Mouse (Mus musculus) MEL (cell line): ENCODE results near the gene Nek2. TPM values are rescaled to one million over a fixed set of nuclear protein-coding genes. Genes with fewer than 3 reads are reported as not detected.

Experiments used
- DNase-seq: peaks from one replicate; pipeline ENCODE4 v3.0.0; 2011; ENCODE audit warnings: low read depth, low spot score
- H3K27ac ChIP-seq: 2 replicates; pipeline ENCODE4 v1.5.1; 2012; ENCODE audit warnings: low read depth, mild to moderate bottlenecking, control low read depth, low read length, moderate library complexity; ENCODE audit not compliant: control insufficient read depth
- H3K27me3 ChIP-seq, 2 experiments: fragments of 150-350 bp in 1 of 2; sonication (generic) in 1 of 2; 2 replicates each; pipeline ENCODE4 v1.6.1; 2012; ENCODE audit warnings: low read length in 2 of 2, mild to moderate bottlenecking in 2 of 2, improper control_type of control experiment in 1 of 2, moderate library complexity in 1 of 2; ENCODE audit not compliant: insufficient read depth in 2 of 2, control insufficient read depth in 1 of 2
- H3K36me3 ChIP-seq, 2 experiments: 2 replicates each; pipeline ENCODE4 v1.6.1; 2012 to 2014; ENCODE audit warnings: low read length in 2 of 2, improper control_type of control experiment in 1 of 2, inconsistent platforms in 1 of 2, mild to moderate bottlenecking in 1 of 2; ENCODE audit not compliant: insufficient read depth in 2 of 2, control insufficient read depth in 1 of 2
- H3K4me1 ChIP-seq, 2 experiments: fragments of 150-350 bp in 1 of 2; sonication (generic) in 1 of 2; 2 replicates each; pipeline ENCODE4 v1.6.1; 2012; ENCODE audit warnings: low read length in 2 of 2, improper control_type of control experiment in 1 of 2, mild to moderate bottlenecking in 1 of 2; ENCODE audit not compliant: insufficient read depth in 2 of 2, control insufficient read depth in 1 of 2
- H3K4me3 ChIP-seq, 2 experiments: fragments of 150-350 bp in 1 of 2; sonication (generic) in 1 of 2; 2 replicates each; pipeline ENCODE4 v1.5.1; 2012; ENCODE audit warnings: low read depth in 2 of 2, low read length in 2 of 2, mild to moderate bottlenecking in 2 of 2, moderate library complexity in 2 of 2, control low read depth in 1 of 2, improper control_type of control experiment in 1 of 2; ENCODE audit not compliant: control insufficient read depth in 1 of 2, insufficient read depth in 1 of 2
- H3K79me2 ChIP-seq: 2 replicates; pipeline ENCODE4 v1.6.1; 2012; ENCODE audit warnings: mild to moderate bottlenecking, low read length, moderate library complexity; ENCODE audit not compliant: control insufficient read depth, poor library complexity, insufficient read depth
- H3K9ac ChIP-seq: 2 replicates; pipeline ENCODE4 v1.6.1; 2012; ENCODE audit warnings: low read depth, mild to moderate bottlenecking, control low read depth, low read length, moderate library complexity; ENCODE audit not compliant: control insufficient read depth, poor library complexity, severe bottlenecking
- H3K9me3 ChIP-seq: fragments of 150-350 bp; sonication (generic); replicated peaks from 2 replicates; pipeline ENCODE4 v1.6.1; 2012; ENCODE audit warnings: mild to moderate bottlenecking, low read length, improper control_type of control experiment, moderate library complexity; ENCODE audit not compliant: insufficient read depth
- BHLHE40 ChIP-seq: IDR thresholded peaks from 2 replicates; pipeline ENCODE4 v1.6.1; 2012; ENCODE audit warnings: low read depth, mild to moderate bottlenecking, inconsistent platforms, low read length, improper control_type of control experiment, borderline replicate concordance
- CHD1 ChIP-seq: IDR thresholded peaks from 2 replicates; pipeline ENCODE4 v1.6.1; 2012; ENCODE audit warnings: low read depth, mild to moderate bottlenecking, inconsistent platforms, low read length, improper control_type of control experiment
- CHD2 ChIP-seq: IDR thresholded peaks from 2 replicates; pipeline ENCODE4 v1.6.1; 2011; ENCODE audit warnings: low read length, improper control_type of control experiment
- CTCF ChIP-seq, 3 experiments: IDR thresholded peaks in 2 of 3; conservative IDR thresholded peaks in 1 of 3; 2 replicates each; pipeline ENCODE4 v1.5.1; 2011 to 2012; ENCODE audit warnings: low read length in 3 of 3, low read depth in 2 of 3, mild to moderate bottlenecking in 2 of 3, improper control_type of control experiment in 1 of 3, inconsistent platforms in 1 of 3, mixed read lengths in 1 of 3, moderate library complexity in 1 of 3; ENCODE audit not compliant: control insufficient read depth in 1 of 3, insufficient read depth in 1 of 3, poor library complexity in 1 of 3, severe bottlenecking in 1 of 3
- E2F4 ChIP-seq: IDR thresholded peaks from 2 replicates; pipeline ENCODE4 v1.6.1; 2011; ENCODE audit warnings: low read depth, low read length, improper control_type of control experiment, borderline replicate concordance
- ELF1 ChIP-seq: IDR thresholded peaks from 2 replicates; pipeline ENCODE4 v1.6.1; 2014; ENCODE audit warnings: low read depth, mild to moderate bottlenecking, inconsistent platforms, low read length, improper control_type of control experiment, moderate library complexity
- EP300 ChIP-seq, 2 experiments: IDR thresholded peaks; 2 replicates each; pipeline ENCODE4 v1.6.1; 2011; ENCODE audit warnings: improper control_type of control experiment in 2 of 2, low read length in 2 of 2, low read depth in 1 of 2, mild to moderate bottlenecking in 1 of 2
- ETS1 ChIP-seq: IDR thresholded peaks from 2 replicates; pipeline ENCODE4 v1.6.1; 2012; ENCODE audit warnings: low read depth, mild to moderate bottlenecking, inconsistent platforms, low read length, improper control_type of control experiment, moderate library complexity
- GABPA ChIP-seq: IDR thresholded peaks from 2 replicates; pipeline ENCODE4 v1.6.1; 2012; ENCODE audit warnings: low read depth, mild to moderate bottlenecking, inconsistent platforms, low read length, improper control_type of control experiment, moderate library complexity
- GATA1 ChIP-seq: IDR thresholded peaks from 2 replicates; pipeline ENCODE4 v1.6.1; 2011; ENCODE audit warnings: low read depth, low read length, improper control_type of control experiment
- KAT2A ChIP-seq: conservative IDR thresholded peaks from 2 replicates; pipeline ENCODE4 v1.6.1; 2012; ENCODE audit warnings: low read depth, low read length, improper control_type of control experiment, inconsistent platforms
- MAFK ChIP-seq: IDR thresholded peaks from 2 replicates; pipeline ENCODE4 v1.6.1; 2011; ENCODE audit warnings: low read depth, mild to moderate bottlenecking, low read length, improper control_type of control experiment, borderline replicate concordance
- MAX ChIP-seq: IDR thresholded peaks from 2 replicates; pipeline ENCODE4 v1.6.1; 2011; ENCODE audit warnings: low read length, improper control_type of control experiment
- MEF2A ChIP-seq: IDR thresholded peaks from 2 replicates; pipeline ENCODE4 v1.6.1; 2014; ENCODE audit warnings: low read depth, mild to moderate bottlenecking, inconsistent platforms, low read length, improper control_type of control experiment; ENCODE audit not compliant: poor library complexity, insufficient replicate concordance, severe bottlenecking; ENCODE audit errors: extremely low read depth
- MXI1 ChIP-seq: IDR thresholded peaks from 2 replicates; pipeline ENCODE4 v1.6.1; 2011; ENCODE audit warnings: mild to moderate bottlenecking, low read depth, low read length, improper control_type of control experiment
- MYB ChIP-seq: IDR thresholded peaks from 2 replicates; pipeline ENCODE4 v1.6.1; 2011; ENCODE audit warnings: mild to moderate bottlenecking, low read depth, low read length, improper control_type of control experiment
- MYC ChIP-seq: IDR thresholded peaks from 2 replicates; pipeline ENCODE4 v1.6.1; 2011; ENCODE audit warnings: low read depth, mild to moderate bottlenecking, low read length, improper control_type of control experiment, moderate library complexity
- POLR2AphosphoS2 ChIP-seq: IDR thresholded peaks from 2 replicates; pipeline ENCODE4 v1.6.1; 2011; ENCODE audit warnings: low read length, improper control_type of control experiment
- POLR2AphosphoS5 ChIP-seq: IDR thresholded peaks from 2 replicates; pipeline ENCODE4 v1.6.1; 2012; ENCODE audit warnings: low read depth, borderline replicate concordance, mild to moderate bottlenecking, inconsistent platforms, low read length, moderate library complexity, mixed read lengths
- RAD21 ChIP-seq: IDR thresholded peaks from 2 replicates; pipeline ENCODE4 v1.6.1; 2011; ENCODE audit warnings: mild to moderate bottlenecking, low read depth, low read length, improper control_type of control experiment
- RCOR1 ChIP-seq: IDR thresholded peaks from 2 replicates; pipeline ENCODE4 v1.6.1; 2012; ENCODE audit warnings: low read depth, mild to moderate bottlenecking, inconsistent platforms, low read length, improper control_type of control experiment
- SIN3A ChIP-seq: IDR thresholded peaks from 2 replicates; pipeline ENCODE4 v1.6.1; 2012; ENCODE audit warnings: low read length, improper control_type of control experiment, inconsistent platforms
- TAL1 ChIP-seq: IDR thresholded peaks from 2 replicates; pipeline ENCODE4 v1.6.1; 2012; ENCODE audit warnings: mild to moderate bottlenecking, inconsistent platforms, low read length, moderate library complexity, mixed read lengths
- TBP ChIP-seq: IDR thresholded peaks from 2 replicates; pipeline ENCODE4 v1.8.0; 2011; ENCODE audit warnings: low read depth, low read length, improper control_type of control experiment
- TCF12 ChIP-seq: IDR thresholded peaks from 2 replicates; pipeline ENCODE4 v1.6.1; 2014; ENCODE audit warnings: low read depth, mild to moderate bottlenecking, inconsistent platforms, low read length, improper control_type of control experiment, moderate library complexity
- USF1 ChIP-seq: IDR thresholded peaks from 2 replicates; pipeline ENCODE4 v1.6.1; 2014; ENCODE audit warnings: low read depth, mild to moderate bottlenecking, inconsistent platforms, low read length, improper control_type of control experiment, moderate library complexity
- USF2 ChIP-seq, 2 experiments: IDR thresholded peaks; 2 replicates each; pipeline ENCODE4 v1.6.1; 2011 to 2012; ENCODE audit warnings: improper control_type of control experiment in 2 of 2, low read length in 2 of 2, borderline replicate concordance in 1 of 2, inconsistent platforms in 1 of 2, low read depth in 1 of 2, mild to moderate bottlenecking in 1 of 2; ENCODE audit not compliant: insufficient read depth in 1 of 2
- ZC3H11A ChIP-seq: IDR thresholded peaks from 2 replicates; pipeline ENCODE4 v1.6.1; 2012; ENCODE audit warnings: low read depth, mild to moderate bottlenecking, inconsistent platforms, low read length, improper control_type of control experiment
- ZKSCAN1 ChIP-seq: IDR thresholded peaks from 2 replicates; pipeline ENCODE4 v1.6.1; 2012; ENCODE audit warnings: low read depth, mild to moderate bottlenecking, inconsistent platforms, low read length, improper control_type of control experiment, moderate library complexity
- ZMIZ1 ChIP-seq: IDR thresholded peaks from 2 replicates; pipeline ENCODE4 v1.6.1; 2012; ENCODE audit warnings: low read depth, mild to moderate bottlenecking, inconsistent platforms, low read length, improper control_type of control experiment, moderate library complexity
- ZNF384 ChIP-seq: IDR thresholded peaks from 2 replicates; pipeline ENCODE4 v1.6.1; 2012; ENCODE audit warnings: low read depth, mild to moderate bottlenecking, inconsistent platforms, low read length, improper control_type of control experiment
- polyA plus RNA-seq, 2 experiments: library from polyadenylated mRNA; stranded (reverse) in 1 of 2; unstranded in 1 of 2; fragments of >175 nt in 1 of 2; fragments of >200 nt in 1 of 2; gene quantifications; 2 replicates each; pipeline versions ENCODE4 v1.2.1 to v1.2.4; 2012; ENCODE audit warnings: low replicate concordance in 2 of 2, low read depth in 1 of 2; ENCODE audit not compliant: insufficient read length in 2 of 2, insufficient read depth in 1 of 2, missing spikeins in 1 of 2
- total RNA-seq: library from RNA; depleted of rRNA; stranded (reverse); fragments of 300-350 nt; gene quantifications from 2 replicates; pipeline ENCODE4 v1.2.3, GENCODE M21; 2012

Nek2 gene
- total and polyA plus RNA-seq, 3 experiments, result 34.9 to 56.5 TPM; not detected in 1

DNA sequence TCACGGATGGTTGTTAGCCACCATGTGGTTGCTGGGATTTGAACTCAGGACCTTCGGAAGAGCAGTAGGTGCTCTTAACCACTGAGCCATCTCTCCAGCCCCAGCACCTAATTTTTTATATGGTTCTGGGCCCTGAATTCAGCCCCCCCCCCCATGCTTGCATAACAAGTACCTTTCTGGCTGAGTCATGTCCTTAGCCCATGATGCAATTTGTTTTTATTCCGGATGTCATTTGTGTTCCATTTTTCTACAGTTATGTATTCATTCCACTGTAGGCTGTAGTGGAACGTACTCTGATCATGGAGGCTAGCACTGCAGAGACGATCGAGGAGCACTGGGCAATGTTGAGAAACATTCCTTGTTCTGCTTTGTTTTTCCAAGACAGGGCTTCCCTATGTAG, 12.2 kb downstream of the Nek2 start:
- no peaks in the 10 kb centered on the region for H3K4me1 ChIP-seq
- H3K9ac ChIP-seq, result no peak overlapping the region
- H3K4me3 ChIP-seq, result no peak overlapping the region
- H3K9me3 ChIP-seq, result no peaks in the 10 kb centered on the region
- no peaks in the 10 kb centered on the region for H3K27me3 ChIP-seq
- no peak overlapping the region for H3K27ac ChIP-seq
- H3K36me3 ChIP-seq, result peaks cover 0 to 7% of the 10 kb centered on the region in 2 experiments; a peak in 2 of 4 replicates
- no peaks in the 10 kb centered on the region for H3K79me2 ChIP-seq
- DNase-seq, result no peak
- TF ChIP-seq MEF2A (no peak), ZKSCAN1 (no peak), POLR2AphosphoS2 (no peak), MAFK (no peak), SIN3A (no peak), TBP (no peak), USF1 (no peak), ETS1 (no peak), KAT2A (no peak), GATA1 (no peak), MYC (no peak), ELF1 (no peak)

GRCm38 (mm10) chr1:191834825-191835224, 13.6 kb downstream of the Nek2 start:
- Histone ChIP-seq H3K9ac (no peak overlapping the region), H3K4me3 (no peak overlapping the region), H3K36me3 (peaks cover 0 to 5% of the 10 kb centered on the region in 2 experiments; a peak in 2 of 4 replicates), H3K4me1 (no peaks in the 10 kb centered on the region), H3K27me3 (no peaks in the 10 kb centered on the region), H3K79me2 (no peaks in the 10 kb centered on the region), H3K9me3 (no peaks in the 10 kb centered on the region), H3K27ac (no peak overlapping the region)
- peak; percentile 79 for DNase-seq
- no peak for TF ChIP-seq EP300 (IDR thresholded peaks at IDR 0.05; ENCODE audit: low read depth in 1 of 2, low read length in 2 of 2)
- TF ChIP-seq TCF12, result no peak
- TF ChIP-seq ELF1, result no peak
- 0 out of 2 replicates have a peak, but pooled peaks have one; percentile 19 for TF ChIP-seq MXI1
- TF ChIP-seq USF2 (IDR thresholded peaks at IDR 0.05; ENCODE audit: borderline replicate concordance in 1 of 2, insufficient read depth in 1 of 2, low read depth in 1 of 2, low read length in 2 of 2), result no peak
- no peak for TF ChIP-seq GATA1
- TF ChIP-seq CHD1, result no peak
- TF ChIP-seq USF1, result no peak
- no peak for TF ChIP-seq E2F4
- TF ChIP-seq MAX, result no peak
- TF ChIP-seq ZKSCAN1, result no peak
- no peak for TF ChIP-seq CHD2
- TF ChIP-seq POLR2AphosphoS2, result no peak
- 0 out of 2 replicates have a peak, but pooled peaks have one; percentile 26 for TF ChIP-seq BHLHE40
- TF ChIP-seq KAT2A, result no peak
- TF ChIP-seq ETS1, result no peak
- TF ChIP-seq TAL1, result no peak
- peak; percentile 72 to 88 (median 80) for TF ChIP-seq CTCF (IDR thresholded peaks at IDR 0.05 in 2 of 3, conservative IDR thresholded peaks at IDR 0.05 in 1 of 3; ENCODE audit: control insufficient read depth in 1 of 3, insufficient read depth in 1 of 3, low read depth in 2 of 3, low read length in 3 of 3, poor library complexity in 1 of 3, severe bottlenecking in 1 of 3)
- TF ChIP-seq ZMIZ1, result no peak
- no peak for TF ChIP-seq POLR2AphosphoS5
- TF ChIP-seq SIN3A, result 0 out of 2 replicates have a peak, but pooled peaks have one; percentile 40
- no peak for TF ChIP-seq GABPA
- peak; percentile 93 for TF ChIP-seq RAD21
- peak; percentile 93 for TF ChIP-seq ZC3H11A
- TF ChIP-seq MYB, result no peak
- no peak for TF ChIP-seq ZNF384
- TF ChIP-seq RCOR1, result no peak
